Mouse (Mus musculus): Measurements from ENCODE around the gene Gm10273.

- TF ChIP-seq POLR2A (IDR thresholded peaks at IDR 0.05; ENCODE audit: extremely low read depth, insufficient read depth, low read length): no peak
- no peak for TF ChIP-seq CTCF (IDR thresholded peaks at IDR 0.05; ENCODE audit: extremely low read depth, insufficient read depth, low read length)
Observed at GRCm38 (mm10) chr10:59444635-59445034, 49.2 kb downstream of the Gm10273 start.

Measured in cortical plate, adult 2 months (tissue).